Mouse (Mus musculus): Measurements from ENCODE around the gene Actrt3. TPM values are rescaled to one million over a fixed set of nuclear protein-coding genes. Genes with fewer than 3 reads are reported as not detected.
"Not testable (repeated sequence)": the region's sequence is repeated elsewhere in the genome, so short reads cannot be mapped to it uniquely, and the experiment has no call there.

Gene Actrt3
- total and polyA plus RNA-seq, 2 experiments from 2014 or later: 0.14 to 0.54 TPM

- H3K4me3 ChIP-seq (ENCODE audit: low read depth, low read length): no peak overlapping the region
- H3K27me3 ChIP-seq (ENCODE audit: insufficient read depth, low read length): no peaks in the 10 kb centered on the region
- TF ChIP-seq CTCF (IDR thresholded peaks at IDR 0.05; ENCODE audit: low read depth): peak; percentile 83
- no peak overlapping the region for H3K9ac ChIP-seq
- WGBS: 2% methylated on average over 2 of the region's 2 CpGs
- no peaks in the 10 kb centered on the region for H3K36me3 ChIP-seq (ENCODE audit: insufficient read depth)
- H3K27ac ChIP-seq (ENCODE audit: low read depth, low read length): no peak overlapping the region
- no peak overlapping the region for H3K4me2 ChIP-seq (ENCODE audit: low read depth)
- peak; percentile 49 for ATAC-seq
- no peaks in the 10 kb centered on the region for H3K4me1 ChIP-seq (ENCODE audit: insufficient read depth)
- no peaks in the 10 kb centered on the region for H3K9me3 ChIP-seq (ENCODE audit: low read length)
- peak; percentile 72 for DNase-seq
These were observed 7.3 kb downstream of the Actrt3 start for GRCm38 (mm10) chr3:30592418-30592853.

- 79% methylated on average over 6 of the region's 6 CpGs for WGBS
- H3K36me3 ChIP-seq (ENCODE audit: insufficient read depth): no peaks in the 10 kb centered on the region
- H3K4me2 ChIP-seq (ENCODE audit: low read depth): no peak overlapping the region
- no peak overlapping the region for H3K4me3 ChIP-seq (ENCODE audit: low read depth, low read length)
- DNase-seq (no peak), ATAC-seq (no peak)
- no peak overlapping the region for H3K27ac ChIP-seq (ENCODE audit: low read depth, low read length)
- no peak for TF ChIP-seq CTCF (IDR thresholded peaks at IDR 0.05; ENCODE audit: low read depth)
- no peak overlapping the region for H3K9ac ChIP-seq
- H3K4me1 ChIP-seq (ENCODE audit: insufficient read depth): no peaks in the 10 kb centered on the region
- H3K27me3 ChIP-seq (ENCODE audit: insufficient read depth, low read length): no peaks in the 10 kb centered on the region
- no peaks in the 10 kb centered on the region for H3K9me3 ChIP-seq (ENCODE audit: low read length)
These were observed 10.9 kb downstream of the Actrt3 start for GRCm38 (mm10) chr3:30588865-30589264.

GRCm38 (mm10) chr3:30573549-30573948 lies 26.2 kb downstream of the Actrt3 start:
- 8% methylated on average over 2 of the region's 2 CpGs for WGBS
- ATAC-seq: no peak
- Histone ChIP-seq H3K9me3 (ENCODE audit: low read length) (no peaks in the 10 kb centered on the region), H3K4me2 (ENCODE audit: low read depth) (no peak overlapping the region), H3K4me1 (ENCODE audit: insufficient read depth) (no peaks in the 10 kb centered on the region), H3K4me3 (ENCODE audit: low read depth, low read length) (no peak overlapping the region), H3K36me3 (ENCODE audit: insufficient read depth) (no peaks in the 10 kb centered on the region), H3K27ac (ENCODE audit: low read depth, low read length) (no peak overlapping the region), H3K27me3 (ENCODE audit: insufficient read depth, low read length) (no peaks in the 10 kb centered on the region), H3K9ac (no peak overlapping the region)
- TF ChIP-seq CTCF (IDR thresholded peaks at IDR 0.05; ENCODE audit: low read depth): no peak
- DNase-seq: no peak

- not testable (repeated sequence) for H3K4me1 ChIP-seq (ENCODE audit: insufficient read depth); H3K27ac ChIP-seq (ENCODE audit: low read depth, low read length); ATAC-seq; H3K4me2 ChIP-seq (ENCODE audit: low read depth); H3K9ac ChIP-seq; H3K9me3 ChIP-seq (ENCODE audit: low read length); H3K4me3 ChIP-seq (ENCODE audit: low read depth, low read length); H3K36me3 ChIP-seq (ENCODE audit: insufficient read depth); DNase-seq; H3K27me3 ChIP-seq (ENCODE audit: insufficient read depth, low read length)
- no CpG with 5 or more reads among the region's 2 CpGs for WGBS
These were observed 33.4 kb downstream of the Actrt3 start for GRCm38 (mm10) chr3:30566333-30566732.

- no peaks in the 10 kb centered on the region for H3K36me3 ChIP-seq (ENCODE audit: insufficient read depth)
- ATAC-seq: no peak
- H3K27me3 ChIP-seq (ENCODE audit: insufficient read depth, low read length): no peaks in the 10 kb centered on the region
- DNase-seq: peak; percentile 24
- H3K9ac ChIP-seq: no peak overlapping the region
- H3K4me1 ChIP-seq (ENCODE audit: insufficient read depth): no peaks in the 10 kb centered on the region
- no peak overlapping the region for H3K27ac ChIP-seq (ENCODE audit: low read depth, low read length)
- H3K4me3 ChIP-seq (ENCODE audit: low read depth, low read length): no peak overlapping the region
- TF ChIP-seq CTCF (IDR thresholded peaks at IDR 0.05; ENCODE audit: low read depth): peak; percentile 63
- H3K9me3 ChIP-seq (ENCODE audit: low read length): no peaks in the 10 kb centered on the region
- WGBS: 39% methylated on average over 6 of the region's 6 CpGs
- no peak overlapping the region for H3K4me2 ChIP-seq (ENCODE audit: low read depth)
These were observed 38.9 kb downstream of the Actrt3 start for GRCm38 (mm10) chr3:30560677-30561314.

GRCm38 (mm10) chr3:30553741-30554140 lies 46.0 kb downstream of the Actrt3 start:
- Histone ChIP-seq H3K9ac (no peak overlapping the region), H3K9me3 (ENCODE audit: low read length) (no peaks in the 10 kb centered on the region), H3K27me3 (ENCODE audit: insufficient read depth, low read length) (no peaks in the 10 kb centered on the region), H3K36me3 (ENCODE audit: insufficient read depth) (no peaks in the 10 kb centered on the region), H3K27ac (ENCODE audit: low read depth, low read length) (no peak overlapping the region), H3K4me3 (ENCODE audit: low read depth, low read length) (no peak overlapping the region), H3K4me1 (ENCODE audit: insufficient read depth) (no peaks in the 10 kb centered on the region), H3K4me2 (ENCODE audit: low read depth) (no peak overlapping the region)
- TF ChIP-seq CTCF (IDR thresholded peaks at IDR 0.05; ENCODE audit: low read depth): no peak
- DNase-seq (no peak), ATAC-seq (no peak)
- 76% methylated on average over 6 of the region's 6 CpGs for WGBS

- H3K9ac ChIP-seq: no peak overlapping the region
- no peaks in the 10 kb centered on the region for H3K4me1 ChIP-seq (ENCODE audit: insufficient read depth)
- no peaks in the 10 kb centered on the region for H3K36me3 ChIP-seq (ENCODE audit: insufficient read depth)
- no peak overlapping the region for H3K27ac ChIP-seq (ENCODE audit: low read depth, low read length)
- no peak for DNase-seq
- TF ChIP-seq CTCF (IDR thresholded peaks at IDR 0.05; ENCODE audit: low read depth): 0 out of 2 replicates have a peak, but pooled peaks have one; percentile 3
- no peak overlapping the region for H3K4me2 ChIP-seq (ENCODE audit: low read depth)
- no peak overlapping the region for H3K4me3 ChIP-seq (ENCODE audit: low read depth, low read length)
- 58% methylated on average over 2 of the region's 2 CpGs for WGBS
- H3K9me3 ChIP-seq (ENCODE audit: low read length): no peaks in the 10 kb centered on the region
- ATAC-seq: no peak
- no peaks in the 10 kb centered on the region for H3K27me3 ChIP-seq (ENCODE audit: insufficient read depth, low read length)
These were observed 49.5 kb downstream of the Actrt3 start for GRCm38 (mm10) chr3:30550218-30550617.
